Mouse (Mus musculus) embryo, embryonic 9.5 days (tissue): ENCODE measurements at regions not wholly inside any gene's neighbourhood (a gene's known extent, or its start where the extent isn't known, plus 50 kb on each side); places are given as distances from the start of the nearest gene placed in this dataset.

Experiments
- DNase-seq: peaks from one replicate; pipeline ENCODE4 v3.0.0-alpha.2; 2017; ENCODE audit errors: extremely low spot score

DNA sequence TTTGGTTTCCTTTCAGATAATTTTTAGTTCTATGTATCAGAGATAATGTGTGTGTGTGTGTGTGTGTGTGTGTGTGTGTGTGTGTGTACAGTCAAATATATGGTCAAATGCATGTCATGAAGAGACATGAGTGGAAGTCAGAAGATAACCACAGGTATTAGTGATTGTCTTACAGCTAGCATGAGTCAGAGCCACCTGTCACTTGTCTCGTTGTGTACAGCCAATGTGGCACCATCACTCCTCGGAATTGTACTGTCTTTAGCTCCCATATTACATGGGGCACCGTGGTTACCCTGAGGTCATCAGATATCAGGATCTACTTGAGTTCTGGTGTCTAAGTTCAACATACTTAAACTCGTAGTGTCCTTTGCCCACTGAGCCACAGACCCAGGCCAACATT lies 816.0 kb upstream of the Ctnnd2 start:
- DNase-seq, result no peak

GRCm38 (mm10) chr15:29399881-29400280 lies 772.5 kb upstream of the Ctnnd2 start:
- no peak for DNase-seq

GRCm38 (mm10) chr15:29433033-29433739 lies 739.2 kb upstream of the Ctnnd2 start:
- DNase-seq, result peak; percentile 6

- DNase-seq, result no peak
These were observed 734.6 kb upstream of the Ctnnd2 start for GRCm38 (mm10) chr15:29437699-29438326.

DNA sequence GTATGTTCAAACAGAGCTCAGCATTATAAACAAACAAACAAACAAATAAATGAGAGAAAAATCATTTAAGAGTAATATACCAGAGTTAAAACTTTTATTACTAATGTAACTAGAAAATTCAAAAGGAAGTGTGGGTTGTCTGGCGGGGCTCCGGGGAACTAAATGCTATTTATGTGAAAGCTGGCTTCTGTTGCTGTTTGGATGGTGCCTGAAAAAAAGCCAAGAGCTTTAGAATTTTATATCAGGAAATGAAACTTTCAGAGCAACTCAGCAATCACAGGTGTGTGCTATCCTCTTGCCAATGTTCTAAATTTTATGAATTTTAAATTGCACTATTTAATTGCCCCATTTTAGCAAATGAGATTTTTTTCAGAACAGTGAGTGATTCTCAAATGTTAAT lies 724.5 kb upstream of the Ctnnd2 start:
- DNase-seq, result no peak

DNA sequence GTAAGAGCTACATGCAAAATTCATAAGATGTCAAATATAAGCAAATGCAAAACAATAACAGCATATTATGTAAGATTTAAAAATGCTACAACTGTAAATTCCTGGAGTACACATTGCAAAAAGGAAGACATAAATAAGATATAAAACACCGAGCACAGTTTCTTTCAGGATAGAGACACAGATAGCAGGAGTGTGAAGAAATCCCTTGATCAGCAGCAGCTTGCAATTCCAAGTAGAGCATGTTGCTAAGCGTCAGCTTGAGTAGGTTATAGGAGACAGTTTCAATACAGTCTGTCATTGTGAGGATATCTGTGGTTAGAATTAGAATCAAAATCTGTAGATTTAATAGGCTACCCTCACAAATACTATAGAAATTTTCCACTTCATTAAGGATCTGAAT lies 687.3 kb upstream of the Ctnnd2 start:
- DNase-seq, result no peak

DNA sequence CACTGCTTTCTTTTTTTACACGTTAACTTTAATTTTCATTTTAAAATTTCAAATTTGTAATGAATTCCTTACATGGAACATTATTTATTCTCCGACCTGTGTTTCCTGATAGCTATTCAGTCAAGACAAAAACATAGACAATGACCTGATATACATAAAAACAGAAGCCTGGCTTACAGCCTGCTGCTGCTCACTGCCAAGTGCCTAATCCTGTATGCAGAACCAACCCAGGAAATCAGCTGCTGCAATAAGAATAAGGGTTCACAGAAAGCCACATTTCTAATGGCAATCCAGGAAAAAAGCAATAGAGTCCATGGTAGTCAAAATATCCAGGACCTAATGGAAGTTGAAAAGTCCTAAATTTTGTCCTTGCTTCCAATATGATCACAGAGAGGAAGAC lies 642.4 kb upstream of the Ctnnd2 start:
- no peak for DNase-seq

- no peak for DNase-seq
These were observed 604.0 kb upstream of the Ctnnd2 start for GRCm38 (mm10) chr15:29568411-29568810.
